Mouse (Mus musculus) granulocyte monocyte progenitor cell, adult 5-6 weeks (primary cell): ENCODE data around the gene Dld. TPM values are rescaled to one million over a fixed set of nuclear protein-coding genes. Genes with fewer than 3 reads are reported as not detected.

Source experiments
- ATAC-seq: replicated peaks from 2 replicates; pipeline ENCODE4 v1.8.0; 2016; ENCODE audit warnings: mild to moderate bottlenecking, moderate TSS enrichment, inconsistent platforms; ENCODE audit not compliant: poor library complexity, severe bottlenecking
- total RNA-seq, 2 experiments: library from RNA; stranded (forward) in 1 of 2; stranded (reverse) in 1 of 2; fragments of 200-712, 200-1000 nt in 1 of 2; fragments of >200 nt in 1 of 2; fragmentation: Nextera tagmentation in 1 of 2; gene quantifications; 2 replicates each; pipeline ENCODE4 v1.2.3; 2014 to 2017

The Dld gene
- total RNA-seq, 2 experiments from 2014 or later, result 72.1 to 166 TPM

- no peak for ATAC-seq
These were observed 28.0 kb downstream of the Dld start for GRCm38 (mm10) chr12:31323136-31323695.

- ATAC-seq, result no peak
These were observed 29.7 kb downstream of the Dld start for GRCm38 (mm10) chr12:31321532-31321931.

- ATAC-seq, result no peak
These were observed 30.4 kb downstream of the Dld start for GRCm38 (mm10) chr12:31320817-31321216.

- ATAC-seq, result no peak
These were observed 32.8 kb downstream of the Dld start for GRCm38 (mm10) chr12:31318409-31318963.

GRCm38 (mm10) chr12:31317670-31318408 lies 33.4 kb downstream of the Dld start:
- no peak for ATAC-seq

GRCm38 (mm10) chr12:31315961-31316360 lies 35.3 kb downstream of the Dld start:
- no peak for ATAC-seq

- ATAC-seq, result no peak
These were observed 36.9 kb downstream of the Dld start for GRCm38 (mm10) chr12:31314310-31314709.

- no peak for ATAC-seq
These were observed 38.1 kb downstream of the Dld start for GRCm38 (mm10) chr12:31313136-31313535.

- ATAC-seq, result no peak
These were observed 39.0 kb downstream of the Dld start for GRCm38 (mm10) chr12:31312281-31312680.

- no peak for ATAC-seq
These were observed 39.5 kb downstream of the Dld start for GRCm38 (mm10) chr12:31311671-31312265.

- no peak for ATAC-seq
These were observed 40.6 kb downstream of the Dld start for GRCm38 (mm10) chr12:31310687-31311086.

- no peak for ATAC-seq
These were observed 43.5 kb downstream of the Dld start for GRCm38 (mm10) chr12:31307756-31308155.

GRCm38 (mm10) chr12:31307011-31307410 lies 44.2 kb downstream of the Dld start:
- no peak for ATAC-seq

GRCm38 (mm10) chr12:31306075-31306675 lies 45.1 kb downstream of the Dld start:
- no peak for ATAC-seq

- ATAC-seq, result no peak
These were observed 48.3 kb downstream of the Dld start for GRCm38 (mm10) chr12:31302766-31303511.

- no peak for ATAC-seq
These were observed 49.0 kb downstream of the Dld start for GRCm38 (mm10) chr12:31302266-31302665.

- no peak for ATAC-seq
These were observed 51.0 kb downstream of the Dld start for GRCm38 (mm10) chr12:31300276-31300675.

- no peak for ATAC-seq
These were observed 51.5 kb downstream of the Dld start for GRCm38 (mm10) chr12:31299676-31300197.

- ATAC-seq, result no peak
These were observed 52.1 kb downstream of the Dld start for GRCm38 (mm10) chr12:31299126-31299525.

GRCm38 (mm10) chr12:31298530-31298929 lies 52.7 kb downstream of the Dld start:
- no peak for ATAC-seq
